Mouse (Mus musculus): Measurements from ENCODE around the gene Clec2h. TPM values are rescaled to one million over a fixed set of nuclear protein-coding genes. Genes with fewer than 3 reads are reported as not detected.

The Clec2h gene
- 152 TPM for polyA plus RNA-seq (2014; fragmentation: Illumina TruSeq; extraction: RNeasy Lipid Tissue Mini Kit (QIAGEN cat#74804); ENCODE audit: low read depth, low replicate concordance)

GRCm38 (mm10) chr6:128662206-128662605 is at the start of gene Clec2h:
Gene Clec2h, plus strand, starts transcription at chr6:128662385.

GRCm38 (mm10) chr6:128623433-128623832 is 38.8 kb upstream of the Clec2h start, which contains the start of gene Klrb1a:
Gene Klrb1a, minus strand, starts transcription at chr6:128623533.

GRCm38 (mm10) chr6:128722959-128723358 is 60.8 kb downstream of the Clec2h start, which contains the start of gene Klrb1:
Gene Klrb1, minus strand, starts transcription at chr6:128723059.

Other genes with a start within 250 kb of the Clec2h start
- gene Itfg2, start 237.5 kb upstream of the Clec2h start, polyA plus RNA-seq (2014; fragmentation: Illumina TruSeq; extraction: RNeasy Lipid Tissue Mini Kit (QIAGEN cat#74804); ENCODE audit: low read depth, low replicate concordance): 3.2 TPM
- gene Fkbp4, start 223.7 kb upstream of the Clec2h start, polyA plus RNA-seq (2014; fragmentation: Illumina TruSeq; extraction: RNeasy Lipid Tissue Mini Kit (QIAGEN cat#74804); ENCODE audit: low read depth, low replicate concordance): 51.2 TPM
- 0.69 TPM for gene Pzp, start 135.7 kb upstream of the Clec2h start, polyA plus RNA-seq (2014; fragmentation: Illumina TruSeq; extraction: RNeasy Lipid Tissue Mini Kit (QIAGEN cat#74804); ENCODE audit: low read depth, low replicate concordance)
- gene A2ml1, start 80.8 kb upstream of the Clec2h start, polyA plus RNA-seq (2014; fragmentation: Illumina TruSeq; extraction: RNeasy Lipid Tissue Mini Kit (QIAGEN cat#74804); ENCODE audit: low read depth, low replicate concordance): not detected
- not detected for gene Klrb1a, start 38.9 kb upstream of the Clec2h start, polyA plus RNA-seq (2014; fragmentation: Illumina TruSeq; extraction: RNeasy Lipid Tissue Mini Kit (QIAGEN cat#74804); ENCODE audit: low read depth, low replicate concordance)
- not detected for gene Klrb1, start 60.7 kb downstream of the Clec2h start, polyA plus RNA-seq (2014; fragmentation: Illumina TruSeq; extraction: RNeasy Lipid Tissue Mini Kit (QIAGEN cat#74804); ENCODE audit: low read depth, low replicate concordance)
- gene Klrb1c, start 126.8 kb downstream of the Clec2h start, polyA plus RNA-seq (2014; fragmentation: Illumina TruSeq; extraction: RNeasy Lipid Tissue Mini Kit (QIAGEN cat#74804); ENCODE audit: low read depth, low replicate concordance): not detected
- gene Gm44511, start 163.9 kb downstream of the Clec2h start, polyA plus RNA-seq (2014; fragmentation: Illumina TruSeq; extraction: RNeasy Lipid Tissue Mini Kit (QIAGEN cat#74804); ENCODE audit: low read depth, low replicate concordance): not detected
- 0.73 TPM for gene Klrb1b, start 163.9 kb downstream of the Clec2h start, polyA plus RNA-seq (2014; fragmentation: Illumina TruSeq; extraction: RNeasy Lipid Tissue Mini Kit (QIAGEN cat#74804); ENCODE audit: low read depth, low replicate concordance)
- 1.2 TPM for gene Clec2i, start 225.2 kb downstream of the Clec2h start, polyA plus RNA-seq (2014; fragmentation: Illumina TruSeq; extraction: RNeasy Lipid Tissue Mini Kit (QIAGEN cat#74804); ENCODE audit: low read depth, low replicate concordance)
- 0.28 TPM for gene BC035044, start 228.7 kb downstream of the Clec2h start, polyA plus RNA-seq (2014; fragmentation: Illumina TruSeq; extraction: RNeasy Lipid Tissue Mini Kit (QIAGEN cat#74804); ENCODE audit: low read depth, low replicate concordance)